Mouse (Mus musculus): ENCODE results near the gene Ly6g6c.

GRCm38 (mm10) chr17:35100196-35100765 lies 35.1 kb downstream of the Ly6g6c start:
- TF ChIP-seq CTCF (IDR thresholded peaks at IDR 0.05; ENCODE audit: low read depth) (no peak), EP300 (IDR thresholded peaks at IDR 0.05; ENCODE audit: low read depth) (no peak)

All from liver, postnatal 0 days (tissue).